Mouse (Mus musculus) small intestine, adult 2 months (tissue): Measurements from ENCODE around the gene Olfr1513.

Experiments
- CTCF ChIP-seq: fragments of 200-500 bp; IDR thresholded peaks from 2 replicates; pipeline ENCODE4 v1.5.1; 2012; ENCODE audit warnings: low read depth, mild to moderate bottlenecking, control low read depth, inconsistent platforms, low read length, moderate library complexity, mixed read lengths; ENCODE audit not compliant: insufficient replicate concordance, insufficient read length; ENCODE audit errors: extremely low read depth
- POLR2A ChIP-seq: fragments of 200-500 bp; IDR thresholded peaks from 2 replicates; pipeline ENCODE4 v1.6.1; 2012; ENCODE audit warnings: low read depth, mild to moderate bottlenecking, control low read depth, inconsistent platforms, low read length, moderate library complexity

DNA sequence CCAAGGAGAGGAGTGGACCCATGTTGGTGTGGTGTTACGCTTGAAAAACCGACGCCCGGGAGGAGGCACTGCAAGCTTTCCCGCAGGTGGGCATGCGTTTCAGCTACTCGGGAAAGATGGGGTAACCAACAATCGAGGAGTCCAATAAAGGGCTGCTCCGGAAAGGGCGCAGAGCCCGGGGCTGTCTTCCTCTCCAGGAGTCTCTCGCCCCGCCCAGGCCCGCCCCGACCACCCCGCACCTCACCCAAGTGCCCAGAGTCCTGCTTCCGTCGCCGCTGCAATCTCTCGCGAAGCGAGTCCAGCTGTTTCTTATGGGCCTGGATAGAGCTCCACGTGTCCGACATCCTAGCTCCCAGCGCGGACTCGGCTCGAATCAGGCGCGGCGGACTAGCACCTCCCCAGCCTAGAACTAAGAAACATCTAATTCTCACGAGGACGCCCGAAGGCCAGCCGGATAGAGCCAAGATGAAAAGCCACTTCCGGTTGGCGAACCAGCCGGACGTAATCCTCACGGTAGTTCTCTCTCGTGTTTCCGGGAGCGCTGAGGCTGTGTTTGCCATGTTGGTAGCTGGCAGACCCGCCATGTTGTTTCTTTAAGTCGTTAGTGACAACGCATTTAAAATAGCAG lies 51.5 kb downstream of the Olfr1513 start, which contains the start of gene Mettl3:
- TF ChIP-seq CTCF (no peak), POLR2A (peak; percentile 35; the same call in 1 of the 2 replicates)
